Mouse (Mus musculus) embryonic facial prominence, embryonic 11.5 days (tissue): ENCODE data around the gene Mypn. TPM values are rescaled to one million over a fixed set of nuclear protein-coding genes. Genes with fewer than 3 reads are reported as not detected.

Source experiments
- ATAC-seq: fragments of 200-750 bp; cut with Nextera tagmentation; replicated peaks from 2 replicates; pipeline ENCODE4 v1.8.0; 2017; ENCODE audit warnings: low read depth; ENCODE audit not compliant: insufficient number of reproducible peaks, low FRiP score, low TSS enrichment
- DNase-seq: peaks from one replicate; pipeline ENCODE4 v3.0.0-alpha.2; 2015; ENCODE audit warnings: low spot score
- H3K27ac ChIP-seq: fragments of 300-500 bp; sonication (generic); replicated peaks from 2 replicates; pipeline ENCODE4 v1.5.1; 2014; ENCODE audit warnings: mild to moderate bottlenecking, low read depth, low read length, control low read depth
- H3K27me3 ChIP-seq: fragments of 300-500 bp; sonication (generic); 2 replicates; pipeline ENCODE4 v1.6.1; 2014; ENCODE audit warnings: mild to moderate bottlenecking, low read length, moderate library complexity, mixed read lengths; ENCODE audit not compliant: control insufficient read depth, insufficient read depth
- H3K36me3 ChIP-seq: fragments of 300-500 bp; sonication (generic); replicated peaks from 2 replicates; pipeline ENCODE4 v1.6.1; 2014; ENCODE audit warnings: low read depth, mild to moderate bottlenecking, low read length, moderate library complexity, mixed read lengths; ENCODE audit not compliant: control insufficient read depth, insufficient read depth
- H3K4me1 ChIP-seq: fragments of 300-500 bp; sonication (generic); 2 replicates; pipeline ENCODE4 v1.6.1; 2014; ENCODE audit warnings: low read length, mixed read lengths; ENCODE audit not compliant: control insufficient read depth, insufficient read depth
- H3K4me2 ChIP-seq: fragments of 300-500 bp; sonication (generic); 2 replicates; pipeline ENCODE4 v1.6.1; 2014; ENCODE audit warnings: low read depth, mild to moderate bottlenecking, control low read depth, low read length, moderate library complexity
- H3K4me3 ChIP-seq: fragments of 300-500 bp; sonication (generic); 2 replicates; pipeline ENCODE4 v1.5.1; 2014; ENCODE audit warnings: low read depth, low read length, control low read depth
- H3K9ac ChIP-seq: fragments of 300-500 bp; sonication (generic); replicated peaks from 2 replicates; pipeline ENCODE4 v1.6.1; 2014; ENCODE audit warnings: mild to moderate bottlenecking, control low read depth, low read length
- H3K9me3 ChIP-seq: fragments of 300-500 bp; sonication (generic); replicated peaks from 2 replicates; pipeline ENCODE4 v1.6.1; 2016; ENCODE audit warnings: mild to moderate bottlenecking, low read length, inconsistent platforms, mixed read lengths; ENCODE audit not compliant: control insufficient read depth
- WGBS: fragments of 180-500 bp; shearing (Covaris S2); extraction: QIAGEN DNeasy Blood & Tissue Kit; methylation state at CpG from one replicate; pipeline ENCODE4 v1.1.7; 2014; 5-methylcytosine and 5-hydroxymethylcytosine counted together
- polyA plus RNA-seq: library from polyadenylated mRNA; unstranded; fragments of >200 nt; fragmentation: Nextera tagmentation; extraction: Ambion mirVana; gene quantifications from 2 replicates; pipeline ENCODE4 v1.2.1, GENCODE M21; 2014

Mypn gene
- polyA plus RNA-seq, 1 experiment from 2014 or later: 0.45 TPM

DNA sequence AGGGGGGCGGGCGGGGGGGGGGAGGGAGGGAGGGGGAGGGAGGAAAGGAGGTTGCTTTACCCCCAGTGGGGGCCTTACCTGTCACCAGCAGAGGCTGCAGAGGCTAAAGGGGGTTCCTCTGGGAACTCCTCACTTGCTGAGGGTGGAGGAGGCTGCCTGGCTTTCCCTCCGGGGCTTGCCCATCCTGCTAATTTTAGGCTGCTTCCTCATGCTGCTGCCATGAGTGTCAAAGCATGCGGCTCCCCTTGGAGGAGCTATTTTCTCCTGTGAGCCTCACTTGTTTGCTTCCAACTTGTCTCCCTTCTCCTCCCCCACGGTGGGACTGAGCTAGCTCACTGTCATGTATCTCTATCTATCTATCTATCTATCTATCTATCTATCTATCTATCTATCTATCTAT lies 27.1 kb upstream of the Mypn start:
- Histone ChIP-seq H3K9me3 (no peaks in the 10 kb centered on the region), H3K36me3 (no peaks in the 10 kb centered on the region), H3K9ac (no peak overlapping the region), H3K4me2 (no peak overlapping the region), H3K4me3 (no peak overlapping the region), H3K27me3 (no peaks in the 10 kb centered on the region), H3K4me1 (no peaks in the 10 kb centered on the region), H3K27ac (no peak overlapping the region)
- DNase-seq (no peak), ATAC-seq (no peak)
- 33% methylated on average over 3 of the region's 5 CpGs for WGBS

GRCm38 (mm10) chr10:63230266-63230665 lies 26.5 kb upstream of the Mypn start:
- H3K36me3 ChIP-seq: no peaks in the 10 kb centered on the region
- H3K9ac ChIP-seq: no peak overlapping the region
- DNase-seq: no peak
- no peaks in the 10 kb centered on the region for H3K4me1 ChIP-seq
- no peak overlapping the region for H3K27ac ChIP-seq
- ATAC-seq: no peak
- H3K9me3 ChIP-seq: no peaks in the 10 kb centered on the region
- H3K4me2 ChIP-seq: no peak overlapping the region
- H3K4me3 ChIP-seq: no peak overlapping the region
- no peaks in the 10 kb centered on the region for H3K27me3 ChIP-seq
- WGBS: 84% methylated on average over 7 of the region's 7 CpGs

GRCm38 (mm10) chr10:63224341-63224740 lies 20.6 kb upstream of the Mypn start:
- Histone ChIP-seq H3K4me2 (no peak overlapping the region), H3K36me3 (no peaks in the 10 kb centered on the region), H3K27ac (no peak overlapping the region), H3K27me3 (no peaks in the 10 kb centered on the region), H3K9me3 (no peaks in the 10 kb centered on the region), H3K4me1 (no peaks in the 10 kb centered on the region), H3K4me3 (no peak overlapping the region), H3K9ac (no peak overlapping the region)
- no peak for DNase-seq
- no peak for ATAC-seq
- WGBS: 82% methylated on average over 12 of the region's 12 CpGs

DNA sequence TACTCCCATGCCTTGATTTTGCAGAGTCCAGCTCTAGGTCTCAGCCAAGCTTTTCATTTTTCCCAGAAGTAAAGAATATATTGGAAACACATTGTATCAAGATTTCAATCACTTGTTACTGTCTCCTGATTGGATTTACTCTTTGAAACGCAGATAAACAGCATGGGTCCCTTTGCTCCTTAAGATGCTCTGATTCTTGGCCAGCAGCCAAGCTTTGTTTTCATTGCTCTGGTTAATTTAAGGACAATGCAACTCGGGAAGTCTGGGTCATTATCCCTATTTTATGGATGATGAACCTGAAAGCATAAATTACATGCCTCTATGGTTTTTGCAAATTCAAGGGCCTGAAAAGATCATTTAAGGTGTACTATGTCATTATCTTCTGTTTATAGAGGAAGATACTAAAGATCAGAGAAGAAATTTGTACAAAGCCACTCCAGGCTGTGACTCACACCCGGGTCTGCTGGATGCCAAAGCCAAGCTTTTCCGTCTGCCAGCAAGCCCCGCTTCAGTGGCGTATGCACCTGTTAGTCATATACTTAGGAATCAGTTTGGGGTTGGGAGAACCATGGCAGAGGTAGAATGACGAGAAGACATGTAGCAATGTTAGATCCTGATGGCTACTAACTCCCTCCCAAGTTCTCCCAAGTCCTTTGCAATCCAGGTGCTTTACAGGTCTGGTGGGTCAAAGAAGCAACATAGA lies 17.5 kb upstream of the Mypn start:
- DNase-seq (no peak), ATAC-seq (no peak)
- H3K4me3 ChIP-seq: no peak overlapping the region
- no peaks in the 10 kb centered on the region for H3K9me3 ChIP-seq
- 77% methylated on average over 7 of the region's 7 CpGs for WGBS
- no peaks in the 10 kb centered on the region for H3K36me3 ChIP-seq
- no peak overlapping the region for H3K27ac ChIP-seq
- no peaks in the 10 kb centered on the region for H3K27me3 ChIP-seq
- no peak overlapping the region for H3K9ac ChIP-seq
- H3K4me1 ChIP-seq: no peaks in the 10 kb centered on the region
- no peak overlapping the region for H3K4me2 ChIP-seq

DNA sequence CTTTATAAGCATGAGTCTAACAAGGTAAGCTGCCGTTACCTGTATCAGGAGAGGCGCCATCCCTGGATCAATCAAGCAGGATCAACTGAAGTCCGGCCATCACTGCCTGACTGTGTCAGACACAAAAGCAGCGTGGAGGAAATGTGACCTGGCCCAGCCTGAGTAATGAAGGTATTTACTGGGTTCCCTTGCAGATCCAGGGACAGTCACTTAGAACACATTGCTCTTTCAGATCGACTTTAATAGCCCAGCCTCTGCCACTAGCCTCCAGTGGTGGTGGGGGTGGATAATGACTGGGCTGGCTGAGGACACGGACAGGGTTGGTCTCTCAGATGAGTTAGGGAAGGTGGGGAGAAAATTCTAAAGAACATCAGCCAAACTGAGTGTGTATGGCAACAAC lies 5.1 kb upstream of the Mypn start:
- 60% methylated on average over 6 of the region's 6 CpGs for WGBS
- no peaks in the 10 kb centered on the region for H3K36me3 ChIP-seq
- H3K27me3 ChIP-seq: no peaks in the 10 kb centered on the region
- H3K9me3 ChIP-seq: no peaks in the 10 kb centered on the region
- DNase-seq (no peak), ATAC-seq (no peak)
- no peak overlapping the region for H3K27ac ChIP-seq
- no peaks in the 10 kb centered on the region for H3K4me1 ChIP-seq
- H3K4me3 ChIP-seq: no peak overlapping the region
- H3K9ac ChIP-seq: no peak overlapping the region
- no peak overlapping the region for H3K4me2 ChIP-seq

- H3K36me3 ChIP-seq: no peaks in the 10 kb centered on the region
- no peak for ATAC-seq
- H3K4me1 ChIP-seq: no peaks in the 10 kb centered on the region
- no peaks in the 10 kb centered on the region for H3K9me3 ChIP-seq
- 76% methylated on average over 3 of the region's 3 CpGs for WGBS
- no peak overlapping the region for H3K27ac ChIP-seq
- no peak overlapping the region for H3K4me2 ChIP-seq
- H3K27me3 ChIP-seq: no peaks in the 10 kb centered on the region
- no peak overlapping the region for H3K9ac ChIP-seq
- no peak overlapping the region for H3K4me3 ChIP-seq
- no peak for DNase-seq
These were observed 750 bp downstream of the Mypn start for GRCm38 (mm10) chr10:63203002-63203401.

GRCm38 (mm10) chr10:63201534-63201933 lies 2.2 kb downstream of the Mypn start:
- Histone ChIP-seq H3K36me3 (no peaks in the 10 kb centered on the region), H3K4me3 (no peak overlapping the region), H3K27me3 (no peaks in the 10 kb centered on the region), H3K4me1 (no peaks in the 10 kb centered on the region), H3K4me2 (no peak overlapping the region), H3K27ac (no peak overlapping the region), H3K9me3 (no peaks in the 10 kb centered on the region), H3K9ac (no peak overlapping the region)
- ATAC-seq: no peak
- WGBS: 74% methylated on average over 8 of the region's 8 CpGs
- no peak for DNase-seq

DNA sequence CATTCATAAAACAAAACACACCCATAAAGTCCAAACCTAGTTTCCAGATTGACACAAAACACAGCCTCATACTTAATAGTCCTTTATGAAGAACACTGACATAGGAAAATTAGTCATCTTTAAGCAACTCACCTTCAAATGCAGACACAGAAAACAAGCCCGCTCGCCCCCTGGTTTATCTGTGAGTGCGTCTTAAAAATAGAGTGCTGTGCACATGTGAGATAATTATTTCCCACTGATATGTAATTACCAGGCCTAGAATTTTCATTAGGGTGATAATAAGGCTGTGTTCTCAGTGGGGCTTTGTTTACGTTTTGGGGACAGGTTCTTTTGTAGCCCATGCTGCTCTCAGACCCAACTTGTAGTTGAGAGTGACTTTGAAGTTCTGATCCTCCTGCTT lies 4.7 kb downstream of the Mypn start:
- H3K27me3 ChIP-seq: no peaks in the 10 kb centered on the region
- no peaks in the 10 kb centered on the region for H3K36me3 ChIP-seq
- no peak overlapping the region for H3K4me3 ChIP-seq
- WGBS: 80% methylated on average over 4 of the region's 4 CpGs
- no peaks in the 10 kb centered on the region for H3K9me3 ChIP-seq
- ATAC-seq (no peak), DNase-seq (no peak)
- H3K4me2 ChIP-seq: no peak overlapping the region
- no peaks in the 10 kb centered on the region for H3K4me1 ChIP-seq
- no peak overlapping the region for H3K9ac ChIP-seq
- H3K27ac ChIP-seq: no peak overlapping the region
